Mouse (Mus musculus) brain, embryonic 18.5 days (tissue): Measurements from ENCODE around the gene Tmem132c.

Experiments used
- DNase-seq: peaks from one replicate; pipeline ENCODE4 v3.0.0-alpha.2; 2012; ENCODE audit warnings: low read depth, low spot score

Tmem132c gene

DNA sequence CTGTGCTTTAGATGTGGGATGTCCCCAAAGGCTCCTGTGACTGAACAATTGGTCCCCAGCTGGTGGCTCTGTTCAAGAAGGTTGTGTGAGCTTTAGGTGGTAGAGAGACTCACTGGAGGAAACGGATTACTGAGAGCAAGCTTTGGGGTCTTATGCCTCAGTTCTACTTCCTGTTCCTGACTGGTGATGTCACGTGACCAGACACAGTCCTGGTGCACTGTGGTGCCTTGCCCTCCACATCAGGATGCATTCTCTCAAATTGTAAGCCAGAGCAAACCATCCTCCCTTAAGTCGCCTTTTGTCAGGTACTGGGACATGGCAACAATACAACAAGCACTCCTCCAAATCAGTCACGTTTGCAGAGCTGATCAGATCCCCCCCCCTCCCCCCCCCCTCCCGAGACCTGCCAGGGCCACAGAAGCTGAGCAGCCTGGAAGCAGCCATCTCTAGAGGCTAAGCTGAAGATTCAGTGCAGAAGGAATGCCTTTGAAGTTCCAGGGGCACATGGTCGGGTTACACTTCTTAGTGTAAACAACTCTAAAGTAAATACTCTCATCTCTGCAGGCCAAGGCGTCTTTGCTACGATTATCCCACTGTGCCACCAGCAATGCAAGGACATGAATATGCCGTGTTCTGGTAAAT, 164.5 kb downstream of the Tmem132c start:
- no peak for DNase-seq

DNA sequence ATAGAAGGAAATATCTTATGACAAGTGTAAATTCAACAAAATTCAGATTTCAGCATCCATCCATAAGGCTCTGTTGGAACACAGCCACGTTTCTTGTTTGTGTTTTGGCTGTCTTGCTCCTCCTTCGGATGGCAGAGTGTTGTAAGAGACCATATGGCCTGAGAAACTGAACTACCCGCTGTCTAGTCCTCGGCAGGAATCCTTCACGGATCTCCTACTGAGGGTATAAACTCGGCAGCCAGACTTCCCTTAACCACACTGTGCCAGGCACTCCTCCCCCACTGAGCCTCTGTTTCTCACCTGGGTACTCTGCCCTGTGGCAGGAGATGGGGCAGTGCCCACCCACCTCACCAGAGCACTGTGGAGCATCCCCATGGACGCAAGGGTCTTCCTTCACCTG, 174.9 kb downstream of the Tmem132c start:
- DNase-seq = peak; percentile 72

DNA sequence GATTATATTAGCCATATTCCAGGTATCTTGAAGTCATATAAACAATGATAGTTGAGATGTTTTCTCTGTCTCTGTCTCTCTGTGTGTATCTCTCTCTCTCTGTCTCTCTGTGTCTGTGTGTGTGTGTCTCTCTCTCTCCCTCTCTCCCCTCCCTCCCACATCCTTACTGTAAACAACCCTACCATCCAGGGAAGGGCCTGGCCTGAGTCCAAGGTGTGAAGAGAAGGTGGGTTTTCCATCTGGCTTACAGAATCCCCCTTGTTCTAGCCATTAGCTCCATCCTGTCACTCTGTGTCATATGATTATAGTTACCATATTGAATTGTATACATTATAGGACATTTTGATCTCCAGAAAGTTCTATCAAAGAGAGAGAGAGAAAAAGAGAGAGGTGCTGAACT, 182.3 kb downstream of the Tmem132c start:
- DNase-seq = no peak

DNA sequence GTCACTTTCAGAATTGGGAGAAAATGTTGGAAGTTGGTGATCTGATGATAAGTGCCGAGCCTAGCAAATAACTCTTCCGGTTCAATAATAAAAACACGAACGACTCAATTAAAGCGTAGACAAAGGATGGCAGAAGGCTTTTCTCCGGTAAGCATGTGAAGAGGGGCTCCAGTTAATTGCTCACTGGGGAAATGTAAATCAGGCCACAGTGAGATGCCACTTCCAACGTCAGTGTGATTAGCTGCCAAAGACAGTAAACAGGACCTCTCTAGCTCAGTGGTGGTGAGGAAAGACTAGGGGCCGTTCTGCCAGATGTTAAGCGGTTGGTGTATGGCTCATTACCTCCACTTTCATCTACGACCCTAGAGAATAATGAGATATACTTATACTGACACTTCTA, 187.5 kb downstream of the Tmem132c start:
- DNase-seq = no peak

DNA sequence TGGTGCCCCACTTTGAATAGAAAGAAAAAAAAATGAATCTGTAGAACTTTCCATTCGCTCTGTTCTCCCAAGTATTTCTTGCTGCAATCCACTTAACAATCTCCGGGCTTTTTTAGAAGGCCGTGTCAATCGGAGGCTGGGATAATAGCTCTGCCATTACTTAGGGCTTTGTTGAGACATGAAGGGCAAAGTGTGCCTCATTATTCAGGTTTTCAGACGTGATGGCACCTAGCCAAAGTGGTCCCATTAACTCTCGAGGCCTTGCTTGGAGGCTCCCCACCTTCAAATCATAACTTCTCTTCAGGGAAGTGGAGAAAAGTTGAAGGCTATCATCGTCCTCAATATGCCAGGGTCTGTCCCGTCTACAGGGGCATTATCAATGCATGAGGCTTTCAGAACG, 190.0 kb downstream of the Tmem132c start:
- DNase-seq = no peak

DNA sequence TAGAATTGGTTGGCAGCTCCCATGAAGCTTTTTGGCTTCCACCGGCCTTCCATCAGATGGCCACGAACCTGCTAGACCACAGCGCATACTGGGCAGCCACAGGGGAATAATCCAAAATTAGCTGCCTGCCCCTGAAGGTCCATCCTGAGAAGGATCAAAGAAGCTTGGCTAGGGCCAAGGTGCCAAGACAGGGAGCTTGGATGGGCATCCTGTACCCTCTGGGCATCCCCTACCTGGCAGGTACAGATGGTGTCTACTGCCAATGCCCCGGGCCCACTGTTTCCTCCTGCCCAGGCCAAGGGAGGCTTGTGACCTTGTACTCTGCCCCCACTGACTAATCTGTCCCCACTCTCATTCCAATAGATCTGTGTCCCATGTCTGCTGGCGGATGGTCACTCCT, 195.2 kb downstream of the Tmem132c start:
- DNase-seq = no peak

DNA sequence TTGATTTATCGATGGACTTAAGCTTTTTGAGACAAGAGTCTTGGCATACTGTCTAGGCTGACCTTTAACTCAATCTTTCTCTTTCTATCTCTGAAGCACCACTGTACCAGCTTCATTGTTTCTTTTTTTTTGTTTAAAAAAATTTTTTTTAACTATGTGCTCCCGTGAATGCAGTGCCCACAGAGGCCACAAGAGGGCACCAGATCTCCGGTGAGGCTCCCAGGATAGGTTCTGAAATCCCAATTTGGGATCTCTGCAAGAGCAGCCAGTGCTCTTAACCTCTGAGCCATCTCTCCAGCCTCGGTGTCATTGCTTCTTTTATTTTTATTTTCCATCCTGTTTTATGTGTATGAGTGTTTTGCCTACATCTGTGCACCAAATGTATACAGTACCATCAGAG, 197.0 kb downstream of the Tmem132c start:
- DNase-seq = no peak

DNA sequence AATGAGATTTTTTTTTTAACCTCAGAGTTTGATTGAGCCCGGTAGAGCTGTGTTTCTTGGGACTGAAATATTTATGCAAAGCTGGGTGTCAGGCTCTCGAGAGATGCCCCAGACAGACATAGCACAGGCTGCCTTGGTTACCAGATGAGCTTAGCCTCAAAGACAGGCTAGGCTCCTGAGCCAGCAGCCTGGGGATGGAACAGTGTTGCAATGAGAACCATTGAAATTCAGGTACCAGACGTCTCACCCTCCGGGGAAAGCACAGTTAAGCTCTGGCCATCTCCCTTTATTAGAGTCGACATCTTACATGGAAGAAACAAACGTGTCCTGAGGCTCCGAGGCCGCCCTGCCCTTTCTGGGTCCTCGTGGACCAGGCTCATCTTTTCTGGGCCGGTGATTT, 200.4 kb downstream of the Tmem132c start:
- DNase-seq = no peak

DNA sequence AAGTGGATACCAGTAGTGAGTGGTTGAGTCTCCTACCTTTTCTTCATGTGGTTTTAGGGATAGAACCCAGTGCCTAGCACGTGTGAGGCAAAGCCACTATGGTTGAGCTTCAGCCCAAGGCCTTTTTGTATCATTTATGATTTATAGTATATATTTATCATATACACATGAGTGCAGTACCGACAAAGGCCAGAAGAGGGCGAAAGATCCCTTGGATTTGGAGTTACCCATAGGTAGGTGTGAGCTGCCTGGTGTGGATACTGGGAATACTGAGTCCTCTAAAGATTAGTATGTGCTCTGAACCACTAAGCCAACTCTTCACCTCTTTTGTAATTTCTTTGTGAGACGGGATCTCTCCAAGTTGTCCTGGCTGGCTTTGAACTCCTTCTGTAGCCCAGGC, 212.0 kb downstream of the Tmem132c start:
- DNase-seq = no peak

DNA sequence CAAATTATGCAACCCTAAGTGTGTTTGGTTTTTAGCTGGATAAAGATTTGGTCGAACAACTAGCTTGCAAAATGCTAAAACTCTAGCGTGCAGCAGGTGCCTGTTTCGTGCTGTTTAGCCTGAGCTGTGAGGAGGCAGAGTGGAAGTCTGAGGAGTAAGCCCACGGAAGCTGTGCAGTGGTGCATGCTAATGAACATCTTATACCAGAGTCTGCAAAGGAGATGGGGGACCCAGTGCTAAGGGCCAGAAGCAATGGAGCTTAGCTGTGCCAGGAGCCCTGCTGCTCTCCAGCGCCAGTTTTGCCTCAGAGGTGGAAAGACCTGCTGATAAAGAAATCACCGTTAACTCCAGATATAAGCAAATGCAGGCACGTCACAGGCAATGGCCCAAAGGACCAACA, 212.5 kb downstream of the Tmem132c start:
- DNase-seq = no peak

DNA sequence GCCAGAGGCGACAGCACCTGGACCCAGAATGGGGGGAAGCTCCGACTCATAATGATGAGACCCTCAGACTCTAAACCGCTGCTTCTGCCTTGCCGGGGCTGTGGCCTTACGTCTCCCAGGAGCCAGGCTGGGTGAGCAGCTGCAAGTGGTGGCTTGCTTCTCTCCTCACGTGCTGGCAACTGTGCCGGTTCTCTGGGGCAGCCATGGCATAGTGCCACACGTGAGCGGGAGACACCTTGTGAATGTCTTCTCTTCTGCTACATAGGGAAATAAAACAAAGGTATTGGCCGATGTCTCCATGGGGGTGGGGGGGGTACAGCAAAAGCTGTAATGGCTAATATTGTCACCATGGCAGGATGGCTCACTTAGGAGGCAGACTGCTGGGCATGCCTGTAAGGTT, 214.5 kb downstream of the Tmem132c start:
- no peak for DNase-seq

DNA sequence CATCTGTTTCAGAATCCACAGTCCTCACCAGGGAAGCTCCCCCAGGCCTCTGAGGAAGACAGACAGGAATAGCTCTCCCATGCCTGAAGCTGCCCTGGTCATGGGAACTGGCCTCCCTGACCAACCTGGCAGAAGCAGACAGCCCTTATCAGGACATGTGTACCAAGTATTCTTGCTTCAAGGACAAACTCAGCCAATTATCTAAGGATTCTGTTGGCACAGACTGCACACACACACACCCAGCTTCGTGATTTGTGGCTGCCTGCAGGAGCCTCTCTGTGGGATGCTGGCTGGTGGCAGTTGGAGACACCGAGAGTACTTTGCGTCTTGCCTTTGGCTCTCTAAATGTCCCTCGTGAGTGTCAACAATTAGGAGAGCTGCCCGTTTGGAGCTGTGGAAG, 226.5 kb downstream of the Tmem132c start:
- no peak for DNase-seq

DNA sequence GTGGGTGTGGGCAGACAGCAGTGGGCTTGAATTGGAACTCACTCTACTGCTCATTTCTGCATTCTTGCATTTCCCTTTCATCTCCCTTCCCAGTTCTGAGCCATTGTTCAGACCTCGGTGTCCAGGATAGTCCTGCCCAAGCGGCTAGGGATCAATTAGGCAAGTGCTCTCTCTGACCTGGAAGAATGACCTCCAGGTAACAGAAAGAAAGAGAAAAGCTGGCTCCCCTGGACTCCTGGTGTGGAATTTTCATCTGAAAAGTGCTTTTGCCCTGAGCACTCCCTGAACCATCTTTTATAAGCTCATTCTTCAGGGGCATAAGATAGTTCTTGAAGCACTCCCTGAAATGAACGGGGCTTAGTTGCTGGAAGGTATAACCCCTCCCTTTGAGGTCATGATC, 228.7 kb downstream of the Tmem132c start:
- no peak for DNase-seq

DNA sequence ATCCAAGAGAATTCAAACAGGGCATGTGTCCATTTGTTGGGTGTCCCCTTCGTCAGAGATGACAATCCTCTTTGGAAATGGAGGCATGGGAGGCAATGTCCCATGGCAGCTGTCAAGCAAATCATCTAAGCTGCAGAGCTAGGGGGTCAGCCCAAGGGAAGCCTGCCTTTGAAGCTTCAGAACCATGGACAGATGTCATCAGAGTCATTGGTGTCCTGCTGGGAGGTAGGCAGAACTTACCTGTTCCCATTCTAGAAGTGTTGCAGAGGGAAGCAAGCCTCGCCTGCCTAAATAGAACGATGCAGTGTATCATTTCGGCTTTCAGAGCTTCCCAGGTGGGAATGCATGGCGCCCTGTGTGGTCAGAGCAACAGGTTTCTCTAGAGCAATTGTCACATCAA, 230.3 kb downstream of the Tmem132c start:
- DNase-seq = no peak

DNA sequence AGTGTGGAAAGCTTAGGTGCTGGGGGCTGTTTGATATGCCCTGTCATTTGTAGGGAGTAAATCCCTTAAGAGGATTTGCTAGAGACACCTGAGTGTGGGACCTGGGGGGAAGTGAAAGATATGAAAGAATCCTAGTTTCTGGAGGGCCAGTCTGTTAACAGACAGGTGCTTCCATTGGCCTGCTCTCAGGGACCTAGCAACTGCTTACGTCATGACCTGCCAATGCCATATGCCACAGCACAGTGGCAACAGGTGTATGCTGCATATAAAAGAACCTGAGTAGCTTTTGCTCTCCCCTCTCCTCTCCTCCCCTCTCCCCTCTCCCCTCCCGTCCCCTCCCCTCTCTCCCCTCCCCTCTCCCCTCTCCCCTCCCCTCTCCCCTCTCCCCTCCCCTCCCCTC, 232.1 kb downstream of the Tmem132c start:
- DNase-seq = no peak

DNA sequence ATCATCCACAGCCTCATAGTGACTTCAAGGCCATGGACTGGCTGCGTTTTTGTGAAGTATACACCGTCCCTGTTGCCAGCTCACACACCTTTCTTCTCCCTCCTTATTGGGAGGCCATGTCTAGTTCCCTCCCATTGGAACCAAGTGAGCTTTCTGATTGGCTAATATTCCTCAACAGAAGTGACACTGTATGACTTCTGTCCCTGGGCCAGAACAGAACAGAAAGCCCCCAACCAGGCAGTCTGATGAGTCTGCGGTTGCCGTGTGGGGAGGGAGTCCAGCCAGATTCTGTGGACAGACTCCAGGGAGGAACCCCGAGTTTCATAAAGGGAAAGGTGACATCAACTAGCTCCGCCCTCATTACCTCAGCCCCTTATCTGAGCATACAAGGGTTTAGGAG, 233.2 kb downstream of the Tmem132c start:
- no peak for DNase-seq

DNA sequence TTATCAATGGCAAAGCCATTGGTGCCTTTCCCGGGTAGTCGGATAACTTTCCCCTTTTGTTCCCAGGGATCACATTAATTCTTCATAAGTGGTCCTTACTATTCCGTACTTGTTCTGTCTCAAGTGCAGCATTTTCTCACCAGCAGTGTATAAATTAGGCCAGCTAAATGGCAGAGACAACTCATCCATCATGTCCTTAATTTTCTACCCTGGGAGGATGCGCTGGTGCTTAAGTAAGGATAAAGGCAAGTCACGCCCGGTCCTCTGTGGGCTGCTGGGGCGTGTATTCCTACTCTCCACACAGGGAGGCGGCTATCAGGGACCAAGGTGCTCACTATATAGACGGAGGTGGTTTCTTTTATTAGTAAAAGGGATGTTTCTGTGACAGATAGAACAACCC, 236.2 kb downstream of the Tmem132c start:
- no peak for DNase-seq

DNA sequence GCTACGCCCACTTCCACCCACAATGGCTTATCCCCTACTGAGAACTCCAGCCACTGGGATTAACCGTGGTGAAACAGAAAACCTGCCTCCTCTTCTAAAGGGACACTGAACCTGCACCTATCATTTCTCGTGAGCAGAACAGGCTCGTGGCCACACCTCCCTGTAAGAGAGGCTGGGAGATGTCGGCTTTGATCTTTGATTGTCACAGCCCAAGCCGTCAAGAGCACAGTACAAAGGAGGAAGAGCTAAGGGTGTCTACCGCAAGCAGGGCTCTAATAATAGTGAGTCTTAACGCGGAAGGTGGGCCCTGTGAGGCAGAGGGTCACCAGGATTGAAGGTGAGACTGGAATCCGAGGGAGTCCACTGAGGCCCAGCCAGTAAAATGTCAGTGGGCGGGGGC, 236.7 kb downstream of the Tmem132c start:
- DNase-seq = no peak

DNA sequence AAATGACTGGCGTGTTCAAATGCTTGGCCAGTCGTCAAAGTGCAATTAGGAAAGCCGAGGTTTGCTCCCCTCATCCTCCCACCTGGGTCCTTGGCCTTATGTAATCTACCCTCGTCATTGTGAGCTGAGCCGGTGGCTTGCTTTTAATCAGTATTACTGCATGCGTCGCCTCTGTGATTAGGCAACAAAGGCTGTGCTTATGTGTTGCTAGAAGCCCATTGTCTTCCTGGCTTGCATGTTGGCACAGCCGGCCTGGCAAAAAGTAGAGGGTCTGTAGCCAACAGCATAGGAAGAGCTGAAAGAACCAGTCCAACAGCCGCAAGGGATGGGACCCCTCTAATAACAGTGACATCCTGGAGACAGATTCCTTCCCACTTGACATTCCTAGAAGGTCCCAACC, 239.3 kb downstream of the Tmem132c start:
- no peak for DNase-seq

DNA sequence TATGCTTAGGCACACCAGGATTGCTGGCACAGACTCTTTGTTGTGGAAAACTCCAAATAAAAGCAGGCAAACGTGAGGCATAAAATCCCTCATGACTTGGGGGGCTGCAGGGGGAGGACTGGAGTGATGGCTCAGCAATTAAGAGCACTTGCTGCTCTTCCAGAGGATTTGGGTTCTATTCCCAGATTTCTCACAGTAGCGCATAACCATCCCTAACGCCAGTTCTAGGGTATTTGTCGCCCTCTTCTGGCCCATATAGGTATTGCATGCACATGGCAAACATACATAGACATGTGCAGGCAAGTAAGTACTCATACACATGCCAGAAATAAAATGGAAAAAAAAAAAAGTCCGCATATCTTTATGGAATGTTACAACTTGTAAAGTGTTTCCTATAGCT, 239.8 kb downstream of the Tmem132c start:
- DNase-seq = no peak

DNA sequence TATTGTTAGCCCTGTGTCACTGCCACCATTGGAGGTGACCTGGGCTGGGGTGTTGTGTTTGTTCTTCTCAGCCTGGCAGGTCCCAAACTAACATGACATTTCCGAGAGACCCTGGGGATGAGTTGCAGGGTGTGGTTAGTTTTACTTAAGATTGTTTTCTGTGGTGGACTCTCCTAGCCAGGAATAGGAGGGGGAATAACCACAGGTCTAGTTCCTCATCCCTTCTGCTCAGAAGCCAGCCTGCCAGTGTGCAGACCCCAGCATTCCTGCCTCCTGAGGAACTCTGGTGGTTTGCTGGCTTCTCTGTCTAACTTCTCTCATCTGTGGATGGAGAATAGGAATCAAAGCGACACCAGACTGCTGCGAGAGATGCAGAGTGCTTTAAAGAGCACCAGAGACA, 240.7 kb downstream of the Tmem132c start:
- no peak for DNase-seq

DNA sequence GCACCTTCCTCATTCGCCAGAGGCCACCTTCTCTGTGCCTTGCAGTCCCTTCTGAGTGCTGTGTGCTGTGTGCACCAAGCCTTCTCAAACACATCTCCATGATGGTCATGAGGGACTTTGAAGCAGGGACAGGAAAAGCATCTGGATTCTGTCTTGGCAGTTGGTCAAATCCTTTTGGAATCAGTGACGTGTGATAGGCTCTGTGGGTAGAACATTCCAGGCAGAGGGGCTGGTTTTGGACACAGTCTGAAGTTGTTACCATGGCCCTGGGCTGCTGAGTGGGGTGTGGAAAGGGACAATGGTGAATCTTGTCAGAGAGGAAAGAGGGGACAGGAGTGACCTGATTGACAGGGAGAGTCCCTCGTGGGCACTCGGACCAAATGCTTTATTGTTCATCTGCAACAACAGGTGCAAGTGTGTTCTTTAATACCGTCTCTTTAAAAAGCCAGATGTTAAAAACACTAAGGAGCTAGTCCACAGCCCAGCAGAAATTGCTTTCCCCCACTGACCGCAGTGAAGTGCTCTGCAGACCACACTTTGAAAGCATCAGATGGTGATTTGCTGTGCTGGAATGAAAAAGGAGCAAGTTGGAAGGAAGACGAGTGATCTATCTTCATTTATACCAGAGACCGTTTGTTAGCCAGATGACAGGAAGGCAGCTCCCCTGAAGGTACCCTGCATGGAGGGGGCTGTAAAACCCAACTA, 242.5 kb downstream of the Tmem132c start:
- DNase-seq = no peak

DNA sequence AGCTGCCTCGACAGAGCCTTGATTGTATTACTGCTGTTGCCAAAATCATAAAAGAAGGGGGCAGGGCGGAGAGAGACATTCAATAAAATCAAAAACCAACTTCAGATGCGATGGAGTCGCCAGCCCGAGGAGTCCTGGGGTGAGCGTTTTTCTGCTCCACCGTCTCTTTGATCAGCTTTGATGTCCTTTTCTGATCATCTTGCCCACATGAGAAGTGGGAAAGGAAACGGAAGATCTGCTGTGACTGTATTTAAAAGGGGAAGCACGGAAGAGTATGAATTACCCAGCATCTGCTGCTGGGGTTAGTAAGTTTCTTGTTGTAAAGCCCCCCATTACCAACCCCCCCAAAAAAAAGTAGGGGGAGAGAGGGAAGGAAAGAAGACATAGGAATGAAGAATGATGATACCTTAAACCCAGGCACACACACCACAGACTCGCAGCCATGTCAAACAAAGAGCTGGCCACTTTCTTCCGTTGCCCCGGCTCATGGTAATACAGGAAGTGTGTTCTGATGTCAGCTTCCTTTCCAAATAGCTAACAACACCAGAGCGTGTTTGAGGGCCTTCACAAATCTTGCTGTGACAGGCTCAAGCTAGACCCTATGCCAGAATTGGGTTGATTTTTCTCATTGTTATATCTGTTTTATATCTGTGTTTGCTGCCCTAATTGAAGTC, 243.3 kb downstream of the Tmem132c start:
- no peak for DNase-seq
